Mouse (Mus musculus): ENCODE results near the gene Osbpl2. TPM values are rescaled to one million over a fixed set of nuclear protein-coding genes. Genes with fewer than 3 reads are reported as not detected.

Osbpl2 gene
- polyA plus RNA-seq, 1 experiment from 2014 or later = 46.4 TPM

- Histone ChIP-seq H3K27ac (replicated peaks) (no peak overlapping the region), H3K9ac (ENCODE audit: low read length) (no peak overlapping the region), H3K36me3 (ENCODE audit: control insufficient read depth, insufficient read depth, low read length) (peaks cover 32% of the 10 kb centered on the region), H3K4me2 (replicated peaks; ENCODE audit: low read depth) (no peak overlapping the region), H3K4me1 (replicated peaks; ENCODE audit: control insufficient read depth, insufficient read depth) (no peaks in the 10 kb centered on the region), H3K4me3 (ENCODE audit: low read depth, low read length) (no peak overlapping the region), H3K9me3 (ENCODE audit: control insufficient read depth, low read length) (no peaks in the 10 kb centered on the region), H3K27me3 (ENCODE audit: control insufficient read depth, insufficient read depth, low read length) (no peaks in the 10 kb centered on the region)
- TF ChIP-seq CTCF (IDR thresholded peaks at IDR 0.05; ENCODE audit: low read depth) = no peak
- TF ChIP-seq EP300 (optimal IDR thresholded peaks at IDR 0.05) = no peak
- no peak for DNase-seq (ENCODE audit: low spot score)
- ATAC-seq (ENCODE audit: low FRiP score, low TSS enrichment) = 0 out of 2 replicates have a peak, but pooled peaks have one; percentile 28
- 82% methylated on average over 9 of the region's 9 CpGs for WGBS
Observed at GRCm38 (mm10) chr2:180148551-180148950, 29.4 kb downstream of the Osbpl2 start.

GRCm38 (mm10) chr2:180154796-180155195 is 35.7 kb downstream of the Osbpl2 start:
- Histone ChIP-seq H3K27ac (replicated peaks) (no peak overlapping the region), H3K9me3 (ENCODE audit: control insufficient read depth, low read length) (no peaks in the 10 kb centered on the region), H3K4me3 (ENCODE audit: low read depth, low read length) (no peak overlapping the region), H3K27me3 (ENCODE audit: control insufficient read depth, insufficient read depth, low read length) (no peaks in the 10 kb centered on the region), H3K9ac (ENCODE audit: low read length) (no peak overlapping the region), H3K4me1 (replicated peaks; ENCODE audit: control insufficient read depth, insufficient read depth) (no peaks in the 10 kb centered on the region), H3K4me2 (replicated peaks; ENCODE audit: low read depth) (no peak overlapping the region), H3K36me3 (ENCODE audit: control insufficient read depth, insufficient read depth, low read length) (peaks cover 32% of the 10 kb centered on the region)
- TF ChIP-seq EP300 (optimal IDR thresholded peaks at IDR 0.05) = no peak
- no peak for TF ChIP-seq CTCF (IDR thresholded peaks at IDR 0.05; ENCODE audit: low read depth)
- DNase-seq (ENCODE audit: low spot score) (no peak), ATAC-seq (ENCODE audit: low FRiP score, low TSS enrichment) (no peak)
- WGBS = 68% methylated on average over 3 of the region's 3 CpGs

- Histone ChIP-seq H3K9me3 (ENCODE audit: control insufficient read depth, low read length) (no peaks in the 10 kb centered on the region), H3K27me3 (ENCODE audit: control insufficient read depth, insufficient read depth, low read length) (no peaks in the 10 kb centered on the region), H3K4me2 (replicated peaks; ENCODE audit: low read depth) (no peak overlapping the region), H3K9ac (ENCODE audit: low read length) (no peak overlapping the region), H3K36me3 (ENCODE audit: control insufficient read depth, insufficient read depth, low read length) (peaks cover 26% of the 10 kb centered on the region), H3K4me3 (ENCODE audit: low read depth, low read length) (no peak overlapping the region), H3K27ac (replicated peaks) (no peak overlapping the region), H3K4me1 (replicated peaks; ENCODE audit: control insufficient read depth, insufficient read depth) (no peaks in the 10 kb centered on the region)
- no peak for TF ChIP-seq EP300 (optimal IDR thresholded peaks at IDR 0.05)
- TF ChIP-seq CTCF (IDR thresholded peaks at IDR 0.05; ENCODE audit: low read depth) = no peak
- no peak for ATAC-seq (ENCODE audit: low FRiP score, low TSS enrichment)
- 89% methylated on average over 3 of the region's 3 CpGs for WGBS
- no peak for DNase-seq (ENCODE audit: low spot score)
Observed at GRCm38 (mm10) chr2:180158627-180159026, 39.5 kb downstream of the Osbpl2 start.

- Histone ChIP-seq H3K27me3 (ENCODE audit: control insufficient read depth, insufficient read depth, low read length) (no peaks in the 10 kb centered on the region), H3K36me3 (ENCODE audit: control insufficient read depth, insufficient read depth, low read length) (peaks cover 11% of the 10 kb centered on the region), H3K27ac (replicated peaks) (no peak overlapping the region), H3K4me3 (ENCODE audit: low read depth, low read length) (no peak overlapping the region), H3K4me1 (replicated peaks; ENCODE audit: control insufficient read depth, insufficient read depth) (no peaks in the 10 kb centered on the region), H3K4me2 (replicated peaks; ENCODE audit: low read depth) (no peak overlapping the region), H3K9me3 (ENCODE audit: control insufficient read depth, low read length) (no peaks in the 10 kb centered on the region), H3K9ac (ENCODE audit: low read length) (no peak overlapping the region)
- WGBS = 75% methylated on average over 2 of the region's 2 CpGs
- DNase-seq (ENCODE audit: low spot score) = no peak
- ATAC-seq (ENCODE audit: low FRiP score, low TSS enrichment) = no peak
- TF ChIP-seq EP300 (optimal IDR thresholded peaks at IDR 0.05) (no peak), CTCF (IDR thresholded peaks at IDR 0.05; ENCODE audit: low read depth) (no peak)
Observed at GRCm38 (mm10) chr2:180165855-180166254, 46.7 kb downstream of the Osbpl2 start.

- H3K36me3 ChIP-seq (ENCODE audit: control insufficient read depth, insufficient read depth, low read length) = peaks cover 3% of the 10 kb centered on the region; the same call in 1 of the 2 replicates
- H3K27ac ChIP-seq (replicated peaks) = no peak overlapping the region
- TF ChIP-seq EP300 (optimal IDR thresholded peaks at IDR 0.05) (no peak), CTCF (IDR thresholded peaks at IDR 0.05; ENCODE audit: low read depth) (peak; percentile 17; the same call in 1 of the 2 replicates)
- no peaks in the 10 kb centered on the region for H3K4me1 ChIP-seq (replicated peaks; ENCODE audit: control insufficient read depth, insufficient read depth)
- 61% methylated on average over 2 of the region's 2 CpGs for WGBS
- H3K4me2 ChIP-seq (replicated peaks; ENCODE audit: low read depth) = no peak overlapping the region
- ATAC-seq (ENCODE audit: low FRiP score, low TSS enrichment) (no peak), DNase-seq (ENCODE audit: low spot score) (no peak)
- H3K4me3 ChIP-seq (ENCODE audit: low read depth, low read length) = no peak overlapping the region
- H3K27me3 ChIP-seq (ENCODE audit: control insufficient read depth, insufficient read depth, low read length) = no peaks in the 10 kb centered on the region
- H3K9ac ChIP-seq (ENCODE audit: low read length) = no peak overlapping the region
- no peaks in the 10 kb centered on the region for H3K9me3 ChIP-seq (ENCODE audit: control insufficient read depth, low read length)
Observed at GRCm38 (mm10) chr2:180166869-180167268, 47.8 kb downstream of the Osbpl2 start.

- 65% methylated on average over 11 of the region's 11 CpGs for WGBS
- Histone ChIP-seq H3K36me3 (ENCODE audit: control insufficient read depth, insufficient read depth, low read length) (peaks cover 5% of the 10 kb centered on the region; the same call in 1 of the 2 replicates), H3K4me3 (ENCODE audit: low read depth, low read length) (no peak overlapping the region), H3K27ac (replicated peaks) (peak overlapping the region; percentile 98), H3K4me1 (replicated peaks; ENCODE audit: control insufficient read depth, insufficient read depth) (no peaks in the 10 kb centered on the region; the same call in 1 of the 2 replicates), H3K9ac (ENCODE audit: low read length) (no peak overlapping the region), H3K9me3 (ENCODE audit: control insufficient read depth, low read length) (no peaks in the 10 kb centered on the region), H3K27me3 (ENCODE audit: control insufficient read depth, insufficient read depth, low read length) (no peaks in the 10 kb centered on the region), H3K4me2 (replicated peaks; ENCODE audit: low read depth) (peak overlapping the region; percentile 48; the same call in 1 of the 2 replicates)
- no peak for TF ChIP-seq CTCF (IDR thresholded peaks at IDR 0.05; ENCODE audit: low read depth)
- peak; percentile 40 for TF ChIP-seq EP300 (optimal IDR thresholded peaks at IDR 0.05)
- peak; percentile 11 for ATAC-seq (ENCODE audit: low FRiP score, low TSS enrichment)
- DNase-seq (ENCODE audit: low spot score) = peak; percentile 42
Observed at GRCm38 (mm10) chr2:180170151-180170805, 51.2 kb downstream of the Osbpl2 start.

Data from stomach, postnatal 0 days (tissue).